Mouse (Mus musculus) WW6 (cell line): Measurements from ENCODE around the gene Syne2.
A peak's percentile ranks its signal among the peaks of the same experiment; 100 is the strongest.

Experiments
- DNase-seq: peaks from one replicate; pipeline ENCODE4 v3.0.0-alpha.2; 2013; ENCODE audit warnings: low read depth, low spot score

Syne2 gene

DNA sequence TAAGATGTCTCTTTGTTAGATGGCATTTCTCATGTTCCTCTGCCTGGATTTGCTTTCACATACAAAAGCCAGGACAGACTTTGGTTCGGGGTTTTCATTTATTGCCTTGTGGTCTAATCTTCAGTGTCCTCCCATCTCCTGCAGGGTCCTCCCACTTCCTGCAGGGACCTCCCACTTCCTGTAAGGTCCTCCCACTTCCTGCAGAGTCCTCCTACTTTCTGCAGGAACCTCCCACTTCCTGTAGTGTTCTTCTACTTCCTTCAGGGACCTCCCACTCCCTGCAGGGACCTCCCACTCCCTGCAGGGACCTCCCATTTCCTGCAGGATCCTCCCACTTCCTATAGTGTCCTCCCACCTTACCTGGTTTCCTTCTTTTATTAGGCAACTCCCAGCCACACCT, 109.7 kb downstream of the Syne2 start:
- DNase-seq: peak; percentile 65

DNA sequence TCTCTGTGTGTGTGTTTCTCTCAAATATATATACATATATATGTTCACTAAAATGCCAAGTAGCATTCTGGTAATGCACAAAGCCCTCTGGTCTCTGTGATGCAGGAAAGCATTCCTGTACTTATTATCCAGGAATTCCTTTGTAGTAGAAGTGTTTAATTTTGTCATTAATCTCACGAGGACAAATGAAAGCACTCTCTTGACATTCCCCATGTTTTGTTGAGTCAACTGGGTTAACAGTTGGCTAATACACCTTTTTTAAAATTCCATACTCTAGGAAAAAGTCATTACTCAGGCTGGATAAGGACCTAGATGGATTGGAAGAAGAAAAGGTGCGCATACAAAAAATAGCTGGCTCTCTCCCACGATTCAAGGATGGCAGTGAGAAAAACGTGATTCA, 115.6 kb downstream of the Syne2 start:
- DNase-seq: no peak

DNA sequence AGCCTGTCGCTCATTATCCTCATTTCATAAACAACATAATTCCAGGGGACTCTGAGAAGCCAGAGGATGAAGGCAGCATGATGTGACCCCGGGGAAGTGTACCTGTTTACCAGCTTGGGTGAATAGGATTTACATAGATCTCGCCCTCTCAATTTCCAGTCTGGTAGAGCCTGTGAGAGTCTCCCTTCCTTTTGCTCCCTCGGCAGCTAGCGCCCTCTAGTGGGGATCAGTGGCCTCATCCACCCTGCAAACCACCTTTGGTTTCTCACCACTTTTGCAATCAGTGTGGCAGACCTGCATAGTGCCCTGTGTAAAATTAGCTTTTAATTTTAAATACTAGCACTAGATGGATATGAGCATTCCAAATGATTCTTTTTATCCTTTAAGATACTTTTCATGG, 133.4 kb downstream of the Syne2 start:
- DNase-seq: no peak

DNA sequence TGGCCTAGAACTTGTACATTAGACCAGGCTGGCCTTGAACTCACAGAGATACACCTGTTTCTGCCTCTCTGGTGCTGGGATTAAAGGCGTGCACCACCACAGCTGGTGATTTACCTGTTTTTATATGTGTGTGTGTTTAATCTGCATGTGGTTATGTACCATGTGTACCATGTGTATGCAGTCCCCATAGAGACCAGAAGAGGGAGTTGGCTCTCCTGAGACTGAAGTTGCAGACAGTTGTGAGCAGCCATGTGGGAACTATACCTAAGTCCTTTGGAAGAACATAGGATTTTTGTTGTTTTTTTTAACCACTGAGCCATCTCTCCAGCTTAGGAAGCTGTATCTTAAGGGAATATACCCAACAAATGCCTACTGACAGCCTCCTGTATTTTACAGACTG, 134.1 kb downstream of the Syne2 start:
- no peak for DNase-seq

DNA sequence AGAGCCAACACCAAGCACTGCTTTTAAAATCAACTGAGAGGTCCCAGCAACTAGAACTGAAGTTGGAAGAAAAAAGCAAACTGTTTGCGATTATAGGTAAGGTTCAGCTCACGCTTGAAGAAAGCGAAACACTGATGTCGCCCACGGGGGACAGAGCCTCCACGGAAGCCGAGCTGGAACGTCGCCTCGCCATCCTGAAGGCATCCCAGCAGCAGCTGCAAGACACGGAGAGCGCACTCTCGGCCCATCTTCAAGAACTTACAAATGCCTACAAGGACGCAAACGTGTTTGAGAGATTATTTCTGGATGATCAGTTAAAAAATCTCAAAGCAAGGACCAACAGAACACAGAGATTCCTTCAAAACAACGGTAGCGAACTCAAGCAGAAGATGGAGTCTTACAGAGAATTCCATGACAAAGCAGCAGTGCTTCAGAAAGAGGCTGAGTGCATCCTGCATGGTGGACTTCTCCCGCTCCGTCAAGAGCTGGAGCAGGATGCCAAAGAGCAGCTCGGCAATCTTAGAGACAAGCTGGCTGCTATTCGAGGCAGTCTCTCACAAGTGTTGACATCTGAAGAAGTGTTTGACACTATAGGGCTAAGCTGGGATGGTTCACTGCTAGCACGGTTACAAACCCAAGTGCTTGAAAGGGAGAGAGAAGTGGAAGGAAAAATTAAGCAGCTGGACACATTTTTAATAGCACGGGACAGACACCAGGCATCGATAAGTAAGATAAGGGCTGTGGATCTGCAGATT, 148.7 kb downstream of the Syne2 start:
- no peak for DNase-seq

DNA sequence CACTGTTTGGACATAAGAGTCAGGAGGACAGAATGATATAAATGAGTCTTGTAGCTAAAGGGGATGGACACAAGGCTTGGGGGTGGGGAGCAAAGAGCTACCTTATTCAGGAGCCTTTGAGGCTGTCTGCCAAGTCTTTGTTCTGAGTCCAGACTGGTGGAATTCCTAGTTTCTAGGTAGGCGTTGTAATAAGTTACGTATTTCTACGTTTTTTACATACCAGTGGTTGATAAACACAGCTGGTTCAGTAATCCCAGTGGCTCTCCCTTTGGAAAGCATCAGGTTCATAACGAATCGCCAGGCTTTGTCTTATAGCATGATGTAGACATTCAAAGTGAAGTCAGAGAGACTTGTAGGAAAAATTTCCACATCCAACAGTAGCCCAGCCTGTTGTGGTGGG, 161.1 kb downstream of the Syne2 start:
- DNase-seq: no peak

DNA sequence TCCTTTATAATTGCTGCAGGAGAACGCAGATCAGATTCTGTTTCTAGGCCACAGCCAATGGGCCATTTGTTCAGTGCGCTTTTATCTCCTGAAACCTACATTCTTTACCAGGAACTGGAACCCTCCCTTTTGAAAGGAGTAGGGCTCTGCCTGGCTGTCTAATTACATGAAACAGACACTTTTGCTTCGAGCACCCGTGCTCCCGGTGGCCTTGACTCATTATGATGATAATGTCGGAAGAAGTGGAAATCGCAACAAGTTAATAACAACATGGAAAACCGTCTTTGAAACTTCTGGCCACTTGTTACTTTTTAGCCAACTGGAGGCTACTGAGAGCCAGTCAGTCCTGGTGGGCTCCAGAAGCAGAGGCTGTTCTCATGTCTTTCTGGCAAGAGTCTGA, 165.4 kb downstream of the Syne2 start:
- no peak for DNase-seq

DNA sequence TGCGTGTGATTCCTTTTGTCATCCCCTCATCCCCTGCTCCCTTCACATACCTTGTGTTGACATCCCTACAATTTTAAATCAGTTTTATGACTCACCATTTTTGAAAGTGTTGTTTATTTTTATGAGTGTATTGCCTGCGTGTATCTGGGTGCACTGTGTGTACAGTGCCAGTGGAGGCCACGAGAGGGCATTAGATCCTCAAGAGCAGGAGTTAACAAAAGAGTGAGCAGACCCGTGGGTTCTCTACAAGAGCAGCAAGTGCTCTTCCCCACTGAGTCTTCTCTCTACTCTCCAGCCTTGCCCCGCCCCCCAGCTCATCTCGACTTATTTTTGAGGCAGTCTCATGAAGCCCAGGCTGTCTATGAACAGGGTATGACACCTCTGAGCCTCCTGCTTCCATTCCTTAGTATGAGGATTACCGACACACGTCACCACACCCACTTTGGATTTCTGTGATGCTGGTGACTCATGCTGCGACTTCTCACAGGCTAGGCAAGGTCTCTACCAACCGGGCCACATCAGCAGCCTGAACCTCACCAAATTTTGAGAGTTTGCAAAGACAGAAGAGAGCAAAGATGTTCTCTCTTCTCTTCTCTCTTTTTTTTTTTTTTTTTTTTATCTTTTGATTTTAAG, 174.4 kb downstream of the Syne2 start:
- no peak for DNase-seq

DNA sequence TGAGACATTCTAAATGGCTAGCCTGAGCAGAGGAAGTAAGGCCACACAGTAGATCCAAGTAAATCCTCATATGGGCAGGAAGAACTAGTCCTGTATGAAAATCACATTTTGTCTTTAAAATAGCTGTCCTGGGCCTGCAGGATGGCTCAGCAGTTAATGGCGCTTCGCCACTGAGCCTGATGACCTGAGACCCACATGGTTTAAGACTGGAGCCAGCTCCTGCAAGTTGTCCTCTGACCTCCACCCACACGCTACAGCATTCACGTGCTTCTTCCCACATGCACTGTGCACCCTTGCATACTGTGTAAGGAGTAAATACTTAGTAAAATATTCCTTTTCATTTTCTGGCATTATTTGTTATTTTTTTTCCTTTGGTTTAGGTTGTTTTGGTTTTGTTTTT, 175.0 kb downstream of the Syne2 start:
- DNase-seq: no peak

DNA sequence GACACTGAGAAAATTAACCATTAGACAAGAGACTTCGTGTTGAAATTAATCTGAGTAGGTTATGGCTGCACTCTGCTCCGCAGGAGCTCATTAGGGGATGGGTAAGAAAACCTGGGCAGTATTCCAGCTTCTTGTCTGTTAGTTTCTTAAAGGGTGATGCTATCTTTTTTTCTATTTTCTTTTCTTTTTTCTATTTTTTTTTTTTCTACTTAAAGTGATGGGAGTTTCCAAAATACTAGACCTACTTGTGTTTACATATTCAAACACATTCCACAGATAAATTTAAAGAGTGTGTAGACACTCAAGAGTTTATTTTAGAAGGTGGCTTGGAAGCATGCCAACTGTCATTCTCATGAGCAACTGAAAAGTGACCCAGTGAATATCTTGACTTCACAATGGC, 177.2 kb downstream of the Syne2 start:
- no peak for DNase-seq

DNA sequence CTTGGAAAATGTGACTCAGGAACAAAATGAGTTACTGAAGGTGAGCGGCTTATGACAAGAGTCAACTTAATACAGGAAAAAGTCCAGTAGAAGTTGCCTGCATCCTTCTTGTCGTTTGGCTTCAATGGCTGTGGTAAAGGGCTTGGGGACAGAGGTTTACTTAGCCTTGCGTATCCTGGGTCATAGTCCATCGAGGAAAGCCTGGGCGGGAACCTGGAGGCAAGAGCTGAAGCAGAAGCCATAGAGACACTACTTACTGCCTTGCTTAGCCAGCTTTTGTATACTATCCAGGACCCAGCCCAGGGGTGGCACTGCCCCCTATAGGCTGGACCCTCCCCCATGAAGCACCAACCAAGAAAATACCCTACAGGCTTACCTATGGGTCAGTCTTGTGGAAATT, 179.6 kb downstream of the Syne2 start:
- no peak for DNase-seq

DNA sequence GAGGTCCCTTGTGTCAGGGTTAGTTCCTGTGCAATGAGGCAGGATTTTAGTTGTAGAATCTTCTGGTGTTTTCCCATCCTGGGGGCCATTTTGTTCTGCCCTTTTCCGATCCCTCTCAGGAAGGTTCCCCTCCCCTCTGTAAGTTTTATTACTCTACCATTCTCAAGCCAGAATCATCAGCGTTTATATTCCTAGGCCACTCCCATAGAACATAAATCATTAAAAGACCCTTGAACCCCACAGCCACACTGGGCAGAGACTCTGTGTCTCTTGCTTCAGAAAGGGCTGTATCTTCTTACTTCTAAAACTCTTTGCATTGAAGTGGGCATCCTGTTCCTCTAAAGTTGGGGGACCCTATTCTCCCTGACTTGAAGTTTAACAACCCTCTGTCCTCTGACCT, 180.5 kb downstream of the Syne2 start:
- DNase-seq: no peak

DNA sequence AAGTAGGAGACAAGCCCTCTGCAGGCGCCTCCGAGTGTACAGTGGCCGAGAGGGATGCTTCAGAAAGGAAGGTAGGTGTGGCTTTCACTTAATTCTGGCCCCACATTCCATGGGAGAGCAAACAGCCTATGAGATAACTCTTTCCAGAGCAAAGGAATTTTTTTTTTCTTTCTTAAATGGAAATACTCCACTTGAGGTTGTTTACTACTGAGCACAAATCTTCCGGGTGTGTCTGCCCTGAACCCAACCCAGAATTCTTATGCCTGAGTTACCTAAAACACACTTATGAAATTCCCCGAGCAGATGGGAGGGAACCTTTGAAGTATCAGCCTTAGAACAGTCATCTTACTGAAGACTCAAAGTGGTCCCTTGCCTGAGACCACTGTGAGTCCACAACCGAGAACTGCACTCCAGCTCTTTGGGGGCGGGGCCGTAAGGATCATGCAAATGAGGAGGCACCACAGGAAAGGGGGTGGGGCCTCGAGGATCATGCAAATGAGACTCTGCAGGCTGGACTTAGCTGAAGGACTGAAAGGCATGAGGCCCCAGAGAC, 186.8 kb downstream of the Syne2 start:
- peak; percentile 29 for DNase-seq

DNA sequence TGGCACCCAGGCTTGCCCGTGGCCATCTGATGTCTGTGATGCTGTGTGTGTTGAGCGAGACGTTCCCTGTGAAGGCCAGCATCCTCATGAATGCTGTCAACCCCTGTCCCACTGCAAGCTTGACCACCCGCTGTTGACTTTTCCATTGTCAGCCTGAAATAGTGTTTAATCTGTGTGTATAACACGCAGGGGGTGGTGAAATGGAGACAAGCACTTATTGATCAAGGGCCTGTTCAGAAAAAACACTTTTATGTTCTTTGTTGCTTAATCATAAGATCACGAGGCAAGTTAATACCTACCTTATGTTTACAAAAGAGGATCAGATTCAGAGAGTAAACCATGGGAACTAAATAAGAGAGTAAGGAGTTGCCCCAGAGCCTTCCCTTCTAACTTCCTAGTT, 191.1 kb downstream of the Syne2 start:
- DNase-seq: no peak

DNA sequence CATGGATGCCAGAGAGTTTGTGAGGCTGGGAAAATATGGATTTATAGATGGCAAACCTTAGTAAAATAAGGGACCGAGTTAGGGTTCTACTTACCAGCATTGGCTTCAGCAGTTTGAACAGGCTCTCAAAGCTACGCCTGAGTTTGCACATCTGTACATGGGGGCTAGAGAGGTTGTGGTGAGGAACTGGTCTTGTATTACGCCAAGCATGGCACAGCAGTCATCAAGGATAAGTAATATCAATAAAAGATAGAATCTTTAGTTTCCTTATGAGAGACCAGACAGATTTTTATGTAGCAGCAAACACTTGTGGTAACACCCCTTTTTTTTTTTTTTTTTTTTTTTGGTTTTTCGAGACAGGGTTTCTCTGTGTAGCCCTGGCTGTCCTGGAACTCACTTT, 194.9 kb downstream of the Syne2 start:
- DNase-seq: no peak

DNA sequence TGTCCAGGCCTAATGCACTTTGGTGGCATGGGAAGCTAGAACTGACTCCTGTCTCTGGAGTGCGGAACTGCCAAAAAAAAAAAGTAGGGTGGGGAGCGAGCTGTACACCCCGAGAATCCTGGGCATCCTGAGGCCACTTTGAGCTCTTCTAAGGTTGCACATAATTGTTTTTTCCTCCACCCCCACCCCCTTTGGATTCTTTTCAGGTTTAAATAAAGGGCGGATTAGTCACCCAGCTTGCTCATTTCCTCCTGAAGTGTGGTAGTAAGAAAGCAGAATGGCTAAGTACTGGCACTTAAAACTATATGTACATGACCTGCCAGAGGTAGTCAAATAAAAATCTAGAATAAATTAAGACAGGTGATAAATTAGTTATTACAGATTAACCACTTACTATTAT, 195.5 kb downstream of the Syne2 start:
- no peak for DNase-seq

DNA sequence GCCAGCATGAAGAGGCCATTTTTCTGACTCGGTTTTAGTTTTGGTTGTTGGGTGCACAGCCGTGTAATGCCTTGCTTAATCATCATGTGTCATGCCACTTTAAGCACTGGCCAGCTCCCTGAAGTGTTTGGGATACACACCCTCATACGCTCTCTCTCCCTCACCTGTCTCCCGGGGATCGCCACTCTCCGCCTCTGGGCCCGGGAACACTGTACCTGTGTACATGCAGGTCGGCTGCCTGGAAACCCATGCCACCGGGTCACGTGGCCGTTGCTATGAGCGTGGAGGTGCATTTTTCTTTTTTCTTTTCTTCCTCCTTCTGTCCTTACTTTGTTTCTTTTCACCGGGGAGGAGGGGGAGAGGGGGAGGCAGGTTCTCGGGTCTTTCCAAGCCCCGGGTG, 197.1 kb downstream of the Syne2 start:
- no peak for DNase-seq

DNA sequence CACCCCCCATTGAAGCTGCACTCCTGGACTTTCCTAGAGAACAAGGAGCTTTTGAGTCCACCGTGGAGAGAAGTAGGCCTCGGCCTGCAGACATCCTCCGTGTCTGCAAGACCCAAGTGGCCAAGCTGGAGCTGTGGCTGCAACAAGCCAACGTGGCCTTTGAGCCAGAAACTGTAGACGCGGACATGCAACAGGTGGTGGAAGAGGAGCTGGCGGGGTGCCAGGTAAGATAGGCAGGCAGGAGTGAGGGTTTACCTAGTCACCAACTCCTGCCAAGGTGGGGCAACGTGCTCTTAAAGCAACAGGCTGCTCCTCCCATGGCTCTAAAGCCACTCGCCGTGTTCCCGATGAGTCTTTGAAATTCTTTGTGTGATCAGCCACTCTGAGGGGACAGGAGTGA, 197.6 kb downstream of the Syne2 start:
- DNase-seq: no peak

DNA sequence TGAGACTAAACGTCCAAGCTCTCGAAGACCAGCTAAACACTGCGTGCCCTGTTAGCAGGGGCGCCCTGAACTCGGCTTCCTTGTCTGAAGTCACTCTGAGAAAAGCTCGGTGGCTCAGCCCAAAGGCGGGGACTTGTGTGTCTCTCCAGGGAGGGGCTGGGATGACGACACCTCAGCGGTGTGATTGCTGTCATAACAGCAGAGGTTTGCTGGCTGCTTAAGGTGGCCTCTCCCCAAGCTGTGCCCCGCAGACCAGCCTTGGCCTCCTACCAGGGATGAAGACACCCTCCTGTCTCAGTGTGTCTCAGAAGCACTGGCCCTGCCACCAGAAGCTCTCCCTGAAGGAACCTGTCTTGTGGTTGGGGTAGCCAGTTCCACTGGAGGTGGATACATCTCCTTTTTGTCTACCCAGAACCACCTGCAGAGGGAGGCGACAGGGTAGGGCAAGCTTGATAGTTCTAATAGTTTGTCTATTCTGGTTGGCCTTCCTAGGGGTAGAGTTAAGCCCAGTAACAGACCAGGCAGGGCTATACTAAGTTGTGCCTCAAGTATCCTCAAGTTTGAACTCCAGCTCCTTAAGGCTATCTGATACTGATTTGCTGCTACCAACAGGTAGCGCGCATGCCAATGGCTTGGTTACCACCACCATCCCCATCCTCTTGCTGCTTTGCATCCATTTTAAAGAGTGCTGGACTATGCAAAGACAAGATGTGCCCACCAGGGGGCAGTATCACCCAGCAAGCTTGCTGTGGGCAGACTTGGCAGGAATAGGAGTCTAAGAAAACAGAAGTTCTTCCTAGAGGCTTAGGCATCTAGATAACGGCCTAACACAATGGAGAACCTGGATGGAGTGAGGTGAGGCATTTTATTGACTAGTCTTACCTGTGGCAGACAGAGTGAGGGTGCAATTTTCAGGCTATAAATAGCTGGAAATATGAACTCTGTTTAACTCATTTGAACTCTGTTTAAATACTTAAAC, 198.5 kb downstream of the Syne2 start:
- DNase-seq: peak; percentile 61

DNA sequence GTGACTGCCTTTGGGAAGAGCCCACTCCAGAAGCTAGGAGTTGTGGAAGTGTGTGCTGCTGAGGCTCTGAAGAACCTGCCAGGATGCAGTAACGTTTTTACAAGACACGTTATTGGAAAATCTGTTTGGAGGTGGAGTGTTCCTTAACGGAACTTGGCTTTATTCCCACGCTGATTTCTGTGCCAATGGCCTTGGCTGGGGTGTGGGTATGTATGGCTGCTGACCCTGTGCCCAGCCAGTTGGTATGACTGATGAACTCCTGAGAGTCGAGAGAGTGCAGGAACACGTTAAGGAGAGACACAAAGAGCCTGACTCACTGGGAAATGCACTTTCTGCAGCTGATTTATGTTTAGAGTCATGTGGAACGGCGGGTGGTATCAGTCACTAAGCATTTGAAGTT, 200.7 kb downstream of the Syne2 start:
- DNase-seq: no peak

DNA sequence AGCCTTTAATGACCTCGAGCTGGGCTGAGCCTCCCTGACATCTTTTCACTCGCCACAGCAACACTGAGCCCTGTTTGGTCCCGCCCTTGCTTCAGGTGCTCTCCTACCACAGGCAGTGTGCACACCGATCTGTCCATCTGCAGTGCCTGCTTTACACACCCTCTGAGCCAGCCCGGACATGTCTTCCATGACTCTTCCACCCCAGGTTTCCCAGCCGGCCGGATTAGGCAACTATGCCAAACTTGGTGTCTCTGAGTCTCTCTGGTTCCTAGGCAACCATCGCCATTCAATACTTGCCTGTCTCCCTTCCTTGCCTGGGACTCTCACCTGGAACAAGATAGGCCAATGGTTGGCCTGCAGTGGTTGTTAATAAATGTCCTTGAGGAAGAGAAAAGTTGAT, 224.4 kb downstream of the Syne2 start:
- no peak for DNase-seq

DNA sequence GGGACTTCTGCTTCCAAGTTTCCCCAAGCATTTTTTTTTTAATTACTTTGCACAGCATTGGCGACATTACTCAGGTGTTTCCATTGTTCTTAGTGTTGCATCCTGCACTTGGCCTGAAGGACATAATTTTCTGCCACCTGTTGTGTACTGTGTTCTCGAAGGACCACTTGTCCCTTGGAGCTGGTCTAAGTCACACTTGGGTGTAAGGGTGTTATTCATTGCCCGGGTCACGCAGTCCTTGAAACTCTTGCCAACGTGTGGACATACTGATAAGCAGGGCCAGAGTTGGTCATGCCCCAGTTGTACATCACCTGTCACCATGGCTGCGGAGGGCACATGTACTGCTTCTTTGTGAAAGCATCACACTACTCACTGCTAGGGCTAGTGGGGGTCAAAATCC, 228.6 kb downstream of the Syne2 start:
- no peak for DNase-seq
